Mouse (Mus musculus) layer of hippocampus, adult 9-10 months (tissue): ENCODE results near the gene Aebp1.

ENCODE experiments used
- DNase-seq: peaks from one replicate; pipeline ENCODE4 v3.0.0; 2022; ENCODE audit warnings: low spot score

The Aebp1 gene

DNA sequence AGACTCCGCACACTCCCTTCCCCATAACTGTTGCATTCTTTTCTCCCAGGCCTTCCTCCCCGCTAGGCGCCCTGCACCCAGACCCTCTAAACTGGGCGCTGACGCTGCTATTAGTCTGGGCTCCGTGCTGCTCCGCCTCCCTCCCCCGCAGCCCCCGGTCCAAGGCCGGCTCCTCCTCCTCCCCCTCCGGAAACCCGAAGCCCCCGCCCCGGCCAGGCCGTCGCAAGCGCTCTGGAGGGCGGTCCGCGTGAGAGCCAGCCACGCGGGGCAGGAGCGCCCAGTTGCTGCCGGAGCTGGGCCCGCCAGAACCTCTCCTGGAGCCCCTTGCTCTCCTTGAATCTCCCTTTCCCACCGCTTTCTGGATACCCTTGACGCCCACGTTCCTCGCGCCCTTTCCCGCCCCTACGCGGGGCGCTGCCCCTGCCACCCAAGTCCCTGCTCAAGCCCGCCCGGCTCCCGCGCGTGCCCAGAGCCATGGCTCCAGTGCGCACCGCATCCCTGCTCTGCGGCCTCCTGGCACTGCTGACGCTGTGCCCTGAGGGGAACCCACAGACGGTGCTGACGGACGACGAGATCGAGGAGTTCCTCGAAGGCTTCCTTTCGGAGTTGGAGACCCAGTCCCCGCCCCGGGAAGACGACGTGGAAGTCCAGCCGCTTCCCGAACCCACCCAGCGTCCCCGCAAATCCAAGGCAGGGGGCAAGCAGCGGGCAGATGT, at the start of gene Aebp1:
Gene Aebp1 (plus strand): TSS at position 270 of the 716 bp plus-strand sequence.
- DNase-seq, result no peak

DNA sequence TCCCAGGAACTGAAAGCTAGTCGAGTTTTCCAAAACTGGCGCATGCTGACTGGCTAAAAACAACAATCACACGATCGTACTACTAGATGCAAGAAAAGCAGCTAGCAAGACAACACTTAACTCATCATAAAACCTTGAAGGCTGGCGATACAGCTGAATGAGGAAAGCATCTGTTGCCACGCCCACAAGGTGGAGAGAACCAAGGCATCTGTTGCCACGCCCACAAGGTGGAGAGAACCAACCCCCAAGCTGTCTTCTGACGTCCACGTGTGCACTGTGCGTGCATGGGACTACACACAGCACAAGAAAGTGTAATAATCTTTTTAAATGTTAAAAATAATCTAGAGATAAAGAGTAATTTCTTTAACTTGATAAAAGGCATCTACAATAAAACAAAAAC, 48.4 kb upstream of the Aebp1 start:
- DNase-seq, result no peak

DNA sequence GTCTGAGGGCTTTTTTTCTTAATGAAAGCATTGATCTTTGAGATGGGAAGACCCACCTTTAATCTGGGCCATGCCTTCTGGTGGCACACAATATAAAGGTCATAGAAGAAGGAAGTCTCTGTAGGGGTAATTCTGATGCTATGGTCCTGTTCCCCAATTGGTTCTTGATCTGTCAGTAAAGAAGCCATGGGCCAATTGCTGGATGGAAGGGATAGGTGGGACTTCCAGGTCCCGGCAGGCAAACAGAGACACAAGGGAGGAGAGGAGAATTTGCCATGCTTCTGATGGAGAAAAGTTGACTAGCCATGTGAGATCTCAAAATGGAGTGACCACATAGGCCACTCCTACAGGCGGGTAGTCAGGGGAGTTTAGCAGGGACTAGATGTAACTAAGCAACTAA, 42.5 kb upstream of the Aebp1 start:
- no peak for DNase-seq

DNA sequence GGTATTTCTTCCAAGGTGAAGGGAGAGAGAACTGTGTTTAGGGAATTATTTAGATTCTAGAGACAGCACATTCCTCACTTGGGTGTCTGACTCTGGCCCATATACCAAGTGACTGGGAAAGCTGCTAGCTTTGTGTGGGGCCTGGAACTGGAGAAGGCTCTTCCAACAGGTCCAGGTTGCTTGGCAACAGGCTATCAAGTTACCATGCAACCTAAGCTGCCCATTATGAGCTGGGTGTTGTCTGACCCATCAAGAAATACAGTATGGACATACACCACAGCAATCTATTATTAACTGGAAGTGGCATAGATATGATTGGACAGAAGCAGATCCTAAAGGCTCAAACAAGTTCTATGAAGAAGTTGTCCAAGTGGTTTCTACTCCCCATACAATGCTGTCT, 36.3 kb upstream of the Aebp1 start:
- no peak for DNase-seq

DNA sequence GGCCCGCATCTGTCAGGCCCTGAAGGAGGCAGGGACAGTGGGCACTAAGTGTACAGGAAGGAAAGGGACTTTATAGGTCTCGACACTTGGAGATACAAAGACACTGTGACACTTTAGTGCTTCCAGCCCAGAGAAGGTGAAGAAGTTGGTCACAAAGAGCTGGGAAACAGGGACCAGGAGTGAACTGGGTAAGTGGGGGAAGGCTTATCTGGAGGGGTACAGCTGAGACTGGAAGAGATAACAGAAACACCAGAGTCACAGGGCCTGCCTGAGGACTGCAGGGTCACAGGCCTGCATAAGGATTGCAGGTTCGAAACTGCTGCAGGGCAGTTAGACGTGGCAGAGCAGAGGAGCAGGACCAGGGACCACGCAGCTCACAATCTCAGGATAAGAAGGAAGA, 33.8 kb upstream of the Aebp1 start:
- DNase-seq, result no peak

DNA sequence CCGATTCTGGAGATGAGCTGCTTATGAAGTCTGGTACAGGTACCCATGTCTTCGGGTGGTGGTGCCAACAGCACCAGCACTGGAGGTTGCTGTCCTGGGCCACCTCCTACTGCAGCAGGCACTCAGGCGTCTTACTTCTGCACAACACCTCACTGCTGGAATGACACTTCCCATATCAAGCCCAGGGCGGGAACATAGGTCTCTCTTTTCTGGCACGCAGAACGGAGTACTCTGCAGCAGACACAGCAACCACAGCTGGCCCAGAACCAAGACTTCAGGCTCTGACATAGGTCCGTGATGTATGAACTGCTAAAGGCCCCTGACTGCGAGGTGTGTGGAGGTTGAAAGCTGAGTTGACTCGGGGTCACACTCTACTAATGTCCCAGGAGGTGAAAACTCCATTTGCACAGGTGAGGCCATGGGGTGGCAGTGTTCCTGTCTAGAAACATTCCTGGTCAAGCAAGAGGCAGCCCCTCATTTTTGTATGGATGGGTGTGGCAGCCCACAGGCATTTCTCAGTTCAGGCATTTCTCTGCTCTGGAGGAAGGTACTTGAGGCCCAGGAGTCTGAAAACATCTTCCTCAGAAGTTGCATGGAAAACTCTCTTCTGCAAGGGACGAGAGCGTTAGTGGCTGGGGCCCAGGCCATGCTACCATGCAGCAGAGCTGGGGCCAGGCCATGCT, 33.1 kb upstream of the Aebp1 start:
- DNase-seq, result no peak

DNA sequence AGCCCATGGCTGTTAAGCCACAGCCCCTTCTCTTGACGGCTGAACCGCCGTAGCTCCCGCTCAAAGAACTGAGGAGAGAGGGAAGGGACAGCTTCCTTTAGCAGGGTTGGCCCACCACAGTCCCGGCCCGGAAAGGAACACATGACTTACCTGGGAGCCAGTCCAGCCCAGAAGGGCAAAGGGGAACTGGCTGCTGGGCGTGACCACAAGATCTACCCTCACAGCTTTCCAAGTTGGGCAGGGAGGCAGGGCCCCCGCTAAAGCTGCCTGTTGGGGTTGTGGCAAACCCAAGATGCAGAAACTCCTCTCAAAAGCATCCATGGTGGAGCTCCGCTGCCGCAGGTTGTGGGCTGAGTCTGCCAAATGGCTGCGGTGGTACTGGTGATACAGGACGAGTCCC, 32.4 kb upstream of the Aebp1 start:
- DNase-seq, result no peak

DNA sequence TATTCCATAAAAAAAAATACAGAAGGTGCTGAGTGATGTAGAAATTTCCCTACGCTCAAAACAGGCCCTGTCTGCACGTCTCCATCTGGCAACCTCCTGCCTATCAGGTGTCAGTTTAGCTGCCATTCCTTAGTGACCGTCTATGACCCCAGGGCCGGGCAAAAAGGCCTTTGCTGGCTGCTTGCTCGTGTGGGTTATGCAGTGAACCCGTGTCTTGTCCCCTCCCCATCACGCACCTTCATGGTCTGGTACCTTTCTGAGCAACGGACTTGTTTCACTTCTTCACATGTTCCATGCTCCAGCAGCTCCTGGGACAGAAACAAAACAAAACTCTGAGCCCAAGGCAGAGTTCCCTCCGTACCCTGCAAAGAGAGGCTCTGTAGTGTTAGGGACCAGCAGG, 27.2 kb upstream of the Aebp1 start:
- DNase-seq, result no peak

DNA sequence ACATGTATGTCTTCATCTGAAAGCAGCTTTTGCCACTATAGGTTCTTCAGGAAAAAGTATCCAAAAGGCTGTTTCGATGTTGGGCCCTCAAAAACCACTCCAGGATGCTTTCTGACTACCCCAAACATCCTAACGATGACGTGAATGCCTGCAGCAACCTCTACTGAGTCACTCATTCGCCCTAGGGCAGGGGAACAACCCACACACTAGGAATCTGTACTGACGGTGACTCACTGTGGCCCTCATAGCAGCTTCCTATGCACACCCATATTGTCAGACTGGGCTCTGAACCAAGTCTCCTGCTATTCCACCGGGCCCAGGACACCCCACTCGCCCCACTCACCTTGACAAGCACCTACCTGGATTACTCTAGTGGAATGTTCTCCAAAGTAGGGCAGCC, 26.7 kb upstream of the Aebp1 start:
- DNase-seq, result no peak

DNA sequence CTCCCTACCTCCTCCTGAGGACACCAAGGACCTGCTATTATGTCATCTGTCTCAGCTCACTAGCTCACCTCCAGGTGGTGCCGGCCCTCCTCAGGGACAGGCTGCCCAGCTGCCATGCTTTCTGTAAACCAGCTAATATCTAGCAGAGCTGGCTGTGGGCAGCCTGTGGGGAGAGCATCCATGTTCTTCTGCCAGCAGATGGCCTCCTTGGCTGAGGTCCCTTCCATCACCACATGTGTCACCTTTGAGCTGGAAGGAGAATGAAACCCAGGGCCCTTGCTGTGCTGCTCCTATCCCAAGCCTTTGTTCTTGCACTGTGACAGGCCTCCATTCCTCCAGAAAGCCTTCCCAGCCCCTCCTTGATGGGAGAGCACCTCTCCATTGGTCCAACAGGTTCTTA, 25.6 kb upstream of the Aebp1 start:
- DNase-seq, result no peak

DNA sequence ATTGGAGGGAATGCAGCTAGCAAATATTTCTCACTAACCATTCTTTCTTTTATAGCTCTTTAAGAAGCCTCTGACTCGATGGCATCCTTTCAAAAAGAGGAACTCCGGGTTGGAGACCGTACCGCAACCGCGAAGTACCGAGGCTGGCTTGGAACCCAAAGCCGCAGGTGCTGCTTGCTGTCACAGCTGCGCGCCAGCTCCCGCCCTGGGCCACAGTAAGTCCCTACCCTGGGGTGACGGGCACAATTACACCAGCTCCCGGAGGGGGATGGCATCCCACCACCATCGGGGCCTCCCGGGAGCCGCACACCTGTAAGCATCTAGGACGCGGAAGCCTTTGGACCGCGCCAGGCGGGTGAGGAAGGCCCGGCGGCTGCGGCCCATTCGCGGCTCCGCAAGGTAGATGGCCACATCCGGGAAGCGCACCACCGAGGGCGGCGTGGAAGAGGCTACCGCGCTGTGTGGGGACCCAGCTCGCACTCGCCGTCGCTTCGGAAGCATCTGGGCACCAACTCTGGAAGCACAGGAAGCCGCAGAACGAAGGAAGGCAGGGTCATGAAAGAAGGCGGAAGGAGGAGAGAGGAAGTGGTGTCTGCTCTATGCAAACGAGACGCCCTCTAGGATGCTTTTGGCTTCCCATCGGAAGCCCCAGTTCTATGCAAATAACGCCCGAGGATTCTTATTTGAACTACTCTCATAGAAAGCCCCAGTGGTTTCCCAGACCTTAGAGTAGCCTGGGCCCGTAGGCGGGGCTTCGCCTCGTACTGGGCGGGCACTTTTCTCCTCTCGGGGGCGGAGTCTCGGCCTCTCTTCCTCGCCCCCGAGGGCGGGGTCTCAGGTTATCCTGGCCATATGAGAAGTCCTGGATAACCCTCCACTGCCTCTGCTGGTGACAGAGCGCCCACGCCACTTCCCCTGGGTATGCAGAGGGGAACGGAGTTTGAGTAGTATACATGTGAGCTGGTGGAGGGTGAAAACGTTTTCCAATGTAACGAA, 24.2 kb upstream of the Aebp1 start, which contains the start of gene Polm:
Gene Polm (minus strand): TSS at position 766 of the 996 bp plus-strand sequence.
- peak; percentile 81 for DNase-seq

DNA sequence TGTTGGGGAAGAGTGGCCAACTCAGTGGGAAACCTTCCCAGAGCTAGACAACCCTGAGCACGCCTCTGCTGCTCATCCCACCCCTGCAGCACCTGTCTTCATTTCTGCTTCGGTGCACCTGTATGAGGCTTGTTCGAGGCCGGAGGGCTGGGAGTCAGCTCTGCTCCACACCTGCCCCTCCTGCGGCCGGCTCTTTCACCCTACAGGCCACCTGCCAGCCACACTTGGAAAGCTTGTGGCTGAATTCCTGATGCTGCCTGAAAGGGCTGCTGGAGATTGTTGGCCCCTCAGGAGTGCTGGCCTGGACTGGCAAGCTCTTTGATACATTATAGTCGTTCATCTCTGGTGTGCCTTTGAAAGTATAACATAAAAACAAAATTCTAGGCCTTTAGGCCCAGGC, 21.4 kb upstream of the Aebp1 start:
- DNase-seq, result no peak

DNA sequence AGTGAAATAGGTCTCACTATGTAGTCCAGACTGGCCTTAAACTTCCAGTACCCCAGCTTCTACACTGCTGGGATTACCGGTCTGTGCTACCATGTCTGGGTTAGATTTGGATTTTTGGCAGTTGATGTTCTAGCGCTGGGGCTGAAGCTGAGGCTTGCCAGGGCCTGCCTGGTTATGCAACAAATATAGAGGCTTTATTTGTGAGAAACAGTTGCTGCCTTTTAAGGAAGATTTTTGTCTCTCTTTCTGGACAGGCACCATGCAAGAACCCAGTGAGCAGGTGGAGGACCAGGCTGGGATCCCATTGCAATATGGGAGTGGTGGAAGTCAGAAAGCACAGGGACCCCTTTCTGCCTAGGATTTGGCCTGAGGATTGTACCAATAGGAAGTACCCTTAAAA, 20.0 kb upstream of the Aebp1 start:
- no peak for DNase-seq

DNA sequence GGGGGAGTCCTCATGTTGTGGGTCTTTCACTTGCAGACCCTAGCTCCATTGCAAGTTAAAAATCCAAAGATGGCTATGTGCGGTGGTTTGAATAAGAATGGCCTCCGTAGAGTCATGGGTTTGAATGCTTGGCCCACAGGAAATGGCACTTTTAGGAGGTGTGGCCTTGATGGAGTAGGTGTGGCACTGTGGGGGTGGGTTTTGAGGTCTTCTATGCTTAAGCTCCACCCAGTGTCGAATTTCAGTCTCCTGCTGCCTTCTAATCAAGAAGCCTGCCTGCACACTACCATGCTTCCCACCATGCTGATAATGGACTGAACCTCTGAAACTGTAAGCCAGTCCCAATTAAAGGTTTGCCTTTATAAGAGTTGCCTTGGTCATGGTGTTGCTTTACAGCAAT, 18.6 kb upstream of the Aebp1 start:
- no peak for DNase-seq

DNA sequence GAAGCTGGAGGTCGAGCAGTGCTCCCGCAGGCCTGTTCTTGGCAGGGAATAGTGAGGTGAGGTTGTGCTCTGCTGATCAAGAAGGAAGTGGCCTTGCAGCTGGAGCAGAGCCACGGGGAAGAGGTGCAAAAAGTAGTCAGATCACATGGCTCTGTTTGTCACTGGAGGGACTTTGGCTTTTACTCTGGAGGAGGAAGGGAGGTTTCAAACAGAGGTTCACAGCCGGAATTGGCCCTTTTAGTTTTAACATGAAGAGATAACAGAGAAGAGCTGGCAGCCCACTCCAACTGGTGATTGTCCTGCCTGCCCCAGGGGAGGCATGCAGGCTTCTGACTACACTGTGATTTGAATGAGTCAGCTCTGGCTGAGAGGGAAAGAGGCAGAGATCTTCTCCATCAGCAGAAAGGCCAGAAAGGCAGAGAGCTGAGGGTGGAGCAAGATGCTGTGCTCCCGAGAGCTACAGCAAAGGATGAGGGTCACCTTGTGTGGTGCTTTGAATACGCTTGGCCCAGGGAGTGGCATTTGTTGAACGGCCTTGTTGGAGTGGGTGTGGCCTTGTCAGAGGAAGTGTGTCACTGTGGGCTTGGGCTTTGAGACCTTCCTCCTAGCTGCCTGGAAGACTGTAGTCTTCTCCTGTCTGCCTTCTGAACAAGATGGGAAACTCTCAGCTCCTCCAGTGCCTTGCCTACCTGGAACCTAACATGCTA, 15.0 kb upstream of the Aebp1 start:
- DNase-seq, result no peak

DNA sequence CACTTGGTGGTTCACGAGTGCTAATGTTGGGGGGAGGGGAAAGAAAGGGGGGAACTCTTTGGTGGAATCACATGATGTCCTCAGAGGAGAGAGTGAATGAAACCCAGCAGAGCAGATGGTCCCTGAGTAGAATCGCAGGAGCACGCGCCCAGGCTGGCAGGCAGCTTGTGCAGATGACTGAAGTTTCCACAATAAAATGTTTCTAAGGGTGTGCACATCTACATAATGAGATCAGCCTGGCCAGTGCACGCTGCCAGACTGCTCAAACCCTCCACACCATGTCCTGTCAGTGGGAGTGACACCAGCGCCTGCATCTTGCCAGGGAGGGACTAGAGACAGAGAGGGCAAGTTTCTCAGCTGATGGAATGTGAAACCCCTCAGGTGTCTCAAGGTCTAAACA, 13.0 kb upstream of the Aebp1 start:
- DNase-seq, result peak; percentile 61

DNA sequence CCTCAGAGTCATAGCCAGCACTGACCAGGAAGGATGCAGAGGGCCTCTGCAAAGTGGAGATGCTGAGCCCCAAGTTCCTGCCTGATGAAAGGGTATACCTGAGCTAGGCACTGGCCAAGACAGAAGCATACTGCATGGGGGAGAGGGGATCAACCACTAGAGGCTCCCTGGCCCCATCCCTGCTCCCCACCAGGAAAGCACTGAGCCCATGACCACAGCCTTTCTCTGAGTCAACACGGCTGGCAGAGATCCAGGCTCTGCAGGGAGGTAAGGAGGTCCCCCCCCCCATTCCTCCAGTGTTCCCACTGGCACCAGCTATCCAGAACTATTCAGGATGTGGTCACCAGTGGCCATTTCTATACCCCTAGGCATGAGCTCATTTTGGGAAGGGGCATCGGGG, 12.4 kb upstream of the Aebp1 start:
- DNase-seq, result no peak

DNA sequence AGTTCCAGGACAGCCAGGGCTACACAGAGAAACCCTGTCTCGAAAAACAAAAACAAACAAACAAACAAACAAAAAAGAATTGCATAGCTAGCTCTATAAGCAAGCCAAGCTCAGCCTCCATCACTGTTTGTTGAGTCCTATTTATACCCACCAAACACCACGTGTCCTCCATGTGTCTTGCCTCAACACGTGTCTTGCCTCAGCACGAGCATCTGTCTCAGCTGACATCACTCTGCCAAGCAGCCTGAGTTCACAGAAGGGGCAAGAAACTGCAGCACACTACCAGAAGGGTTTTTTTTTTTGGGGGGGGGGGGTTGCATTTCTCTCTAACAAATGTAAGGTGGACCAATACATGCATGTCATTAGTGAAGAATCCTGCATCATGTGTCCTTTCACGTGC, 11.3 kb upstream of the Aebp1 start:
- DNase-seq, result no peak

DNA sequence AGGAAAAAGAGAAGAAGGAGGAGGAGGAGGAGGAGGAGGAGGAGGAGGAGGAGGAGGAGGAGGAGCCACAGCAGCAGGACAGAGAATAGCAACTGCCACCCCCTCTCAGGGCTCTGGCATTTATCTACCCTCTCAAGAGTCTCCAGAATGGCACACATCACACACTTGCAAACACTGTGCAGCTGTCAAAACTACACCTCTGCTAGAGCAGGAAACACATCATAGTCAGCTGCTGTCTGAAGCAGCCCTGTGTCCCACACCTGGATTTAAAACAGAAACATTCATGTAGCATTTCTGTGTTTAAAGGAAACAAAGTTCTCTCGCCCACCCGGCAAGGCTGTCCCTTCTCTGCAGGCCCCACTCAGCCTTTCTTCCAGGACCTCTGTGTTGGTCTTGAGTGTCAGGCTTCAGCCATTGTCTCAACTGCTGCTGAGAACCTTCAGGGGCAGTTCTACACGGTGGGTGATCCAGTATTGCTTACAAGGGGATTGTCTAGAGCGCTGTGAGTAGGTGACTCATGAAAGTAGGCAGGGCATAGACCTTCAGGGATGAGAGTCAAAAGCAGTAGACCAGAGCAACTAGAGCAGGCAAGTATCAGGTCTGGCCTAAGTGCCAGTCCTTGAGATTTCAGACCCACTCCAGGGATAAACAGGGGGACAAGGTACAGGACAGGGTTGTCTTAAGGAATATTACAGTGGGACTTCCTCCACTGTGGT, 10.6 kb upstream of the Aebp1 start:
- no peak for DNase-seq

DNA sequence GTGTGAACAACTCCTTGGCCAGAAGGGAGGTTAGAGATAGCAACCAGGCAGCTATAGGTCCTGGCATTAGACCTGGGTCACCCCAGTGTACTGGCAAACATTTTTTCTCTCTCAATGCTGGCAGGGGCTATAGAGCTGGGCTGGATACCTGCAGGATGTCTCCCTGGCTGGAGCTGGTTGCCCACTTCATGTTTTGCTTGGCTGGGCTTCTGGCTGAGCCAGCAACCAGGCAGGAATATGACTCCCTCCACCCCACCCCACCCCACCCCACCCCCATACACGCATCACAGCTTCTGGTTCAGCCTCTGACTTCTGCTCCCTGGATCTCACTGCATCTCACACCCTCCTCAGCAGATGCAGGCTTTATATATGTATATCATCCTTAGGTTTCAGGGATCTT, 9.4 kb upstream of the Aebp1 start:
- no peak for DNase-seq

DNA sequence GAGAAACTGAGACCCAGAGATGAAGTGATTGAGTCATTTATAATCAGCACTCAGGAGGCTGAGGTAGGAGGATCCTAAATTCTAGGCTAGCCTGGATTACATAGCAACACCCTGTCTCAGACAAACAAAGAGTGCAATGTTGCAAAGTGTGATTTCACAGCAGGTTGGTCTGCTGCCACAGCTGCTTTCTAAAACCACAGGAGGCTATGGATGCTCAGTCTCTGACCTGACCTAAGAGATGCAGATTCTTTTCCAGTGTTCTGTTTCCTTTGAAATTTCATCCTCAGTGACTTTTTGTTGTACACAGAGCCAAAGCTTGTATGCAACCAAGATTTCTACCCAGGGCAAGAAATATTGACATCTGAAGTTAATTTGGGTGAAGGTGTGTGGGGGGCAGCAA, 6.3 kb upstream of the Aebp1 start:
- DNase-seq, result no peak
